Mouse (Mus musculus) adrenal gland, postnatal 36 days (tissue): Measurements from ENCODE around the gene Gamt. TPM values are rescaled to one million over a fixed set of nuclear protein-coding genes. Genes with fewer than 3 reads are reported as not detected.
"Not testable (repeated sequence)": the region's sequence is repeated elsewhere in the genome, so short reads cannot be mapped to it uniquely, and the experiment has no call there.

Experiments used
- DNase-seq, 2 experiments: peaks; one replicate each; pipeline ENCODE4 v3.0.0; 2021; ENCODE audit warnings: mixed read lengths in 1 of 2
- total RNA-seq, 2 experiments: library from RNA; stranded (reverse); gene quantifications; 2 replicates each; pipeline ENCODE4 v1.2.3; 2021

Gamt gene
- total RNA-seq, 2 experiments from 2014 or later, result 195 to 311 TPM

DNA sequence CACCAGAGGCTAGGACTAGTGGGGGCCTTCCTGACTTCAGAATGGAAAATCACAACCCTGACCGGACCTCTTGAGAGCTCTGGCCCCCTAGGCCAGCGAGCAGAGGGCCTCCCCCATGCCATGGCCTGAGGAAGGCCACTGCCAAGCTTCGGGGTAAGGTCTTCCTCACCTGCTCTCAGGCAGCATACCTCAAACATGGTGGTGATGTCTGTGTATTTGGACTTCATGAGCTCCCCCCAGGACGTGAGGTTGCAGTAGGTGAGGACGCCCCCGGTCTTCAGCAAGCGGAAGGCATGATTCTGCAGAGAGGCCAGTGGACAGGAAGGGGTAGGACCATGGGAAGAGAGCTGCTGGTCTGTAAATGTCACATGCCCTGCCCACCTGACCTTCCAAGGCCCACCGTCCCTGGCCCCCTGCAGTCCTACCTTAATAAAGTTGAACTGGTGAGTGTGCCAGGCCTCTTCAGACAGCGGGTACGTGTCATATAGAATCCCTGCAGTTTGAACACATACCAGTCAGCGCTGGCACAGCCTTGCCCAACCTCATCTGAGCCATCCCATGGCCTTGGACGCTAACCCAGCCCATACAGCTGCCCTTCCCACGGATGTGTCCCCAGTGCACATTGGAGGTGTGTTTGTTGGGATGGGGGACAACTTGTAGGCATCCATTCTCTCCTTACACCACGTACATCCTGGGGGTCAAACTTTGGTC lies 1.9 kb downstream of the Gamt start:
- peak; percentile 72 for DNase-seq

DNA sequence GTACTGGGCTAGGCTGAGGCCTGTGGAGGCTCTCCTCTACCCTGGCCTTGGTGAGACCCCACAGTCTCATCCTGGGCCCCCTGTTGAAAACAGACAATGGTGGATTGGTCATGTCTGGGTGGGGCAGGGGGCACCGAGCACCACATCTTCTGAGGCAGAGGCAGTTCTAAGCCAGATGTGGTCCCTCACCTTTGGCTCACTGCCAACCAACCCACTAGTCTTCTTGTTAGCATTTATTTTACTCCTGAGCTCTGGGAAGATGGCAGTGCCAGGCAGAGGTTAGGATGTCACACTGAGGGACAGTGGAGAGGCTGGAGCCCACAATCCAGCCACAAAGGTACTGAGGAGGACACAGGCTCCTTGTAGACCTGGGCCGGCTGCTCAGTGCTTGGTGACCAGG lies 2.9 kb downstream of the Gamt start:
- DNase-seq, result no peak

DNA sequence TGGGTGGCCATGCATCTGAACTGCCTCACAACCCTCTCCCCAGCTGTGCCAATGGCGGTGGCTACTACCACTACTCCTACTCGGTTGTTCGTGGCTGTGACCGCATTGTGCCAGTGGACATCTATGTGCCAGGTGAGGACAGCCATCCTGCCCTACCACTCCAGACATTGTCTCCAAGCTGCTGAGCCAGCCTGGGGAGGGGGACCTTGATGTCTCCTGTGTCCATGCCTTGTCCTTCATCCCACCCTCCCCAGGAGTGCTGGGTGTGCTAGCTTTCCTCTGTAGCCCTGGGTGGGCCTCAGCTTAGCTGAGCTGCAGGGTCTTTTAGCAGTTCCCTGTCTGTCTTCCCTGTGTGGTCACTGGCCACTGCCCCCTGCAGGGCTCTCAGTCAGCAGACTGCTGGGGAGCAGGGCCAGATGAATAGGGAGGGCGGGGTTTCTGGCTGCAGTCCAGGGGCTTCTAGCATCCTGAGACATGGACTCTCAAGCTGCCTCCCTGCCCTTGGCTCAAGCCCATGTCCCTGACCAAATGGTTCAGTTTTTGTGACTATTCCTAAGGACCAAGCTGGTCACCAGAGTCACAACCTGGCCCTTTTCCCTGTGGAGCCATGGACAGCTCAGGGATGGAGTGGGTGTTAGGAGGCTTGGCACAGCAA lies 4.8 kb downstream of the Gamt start:
- DNase-seq, result peak; percentile 85 to 88

DNA sequence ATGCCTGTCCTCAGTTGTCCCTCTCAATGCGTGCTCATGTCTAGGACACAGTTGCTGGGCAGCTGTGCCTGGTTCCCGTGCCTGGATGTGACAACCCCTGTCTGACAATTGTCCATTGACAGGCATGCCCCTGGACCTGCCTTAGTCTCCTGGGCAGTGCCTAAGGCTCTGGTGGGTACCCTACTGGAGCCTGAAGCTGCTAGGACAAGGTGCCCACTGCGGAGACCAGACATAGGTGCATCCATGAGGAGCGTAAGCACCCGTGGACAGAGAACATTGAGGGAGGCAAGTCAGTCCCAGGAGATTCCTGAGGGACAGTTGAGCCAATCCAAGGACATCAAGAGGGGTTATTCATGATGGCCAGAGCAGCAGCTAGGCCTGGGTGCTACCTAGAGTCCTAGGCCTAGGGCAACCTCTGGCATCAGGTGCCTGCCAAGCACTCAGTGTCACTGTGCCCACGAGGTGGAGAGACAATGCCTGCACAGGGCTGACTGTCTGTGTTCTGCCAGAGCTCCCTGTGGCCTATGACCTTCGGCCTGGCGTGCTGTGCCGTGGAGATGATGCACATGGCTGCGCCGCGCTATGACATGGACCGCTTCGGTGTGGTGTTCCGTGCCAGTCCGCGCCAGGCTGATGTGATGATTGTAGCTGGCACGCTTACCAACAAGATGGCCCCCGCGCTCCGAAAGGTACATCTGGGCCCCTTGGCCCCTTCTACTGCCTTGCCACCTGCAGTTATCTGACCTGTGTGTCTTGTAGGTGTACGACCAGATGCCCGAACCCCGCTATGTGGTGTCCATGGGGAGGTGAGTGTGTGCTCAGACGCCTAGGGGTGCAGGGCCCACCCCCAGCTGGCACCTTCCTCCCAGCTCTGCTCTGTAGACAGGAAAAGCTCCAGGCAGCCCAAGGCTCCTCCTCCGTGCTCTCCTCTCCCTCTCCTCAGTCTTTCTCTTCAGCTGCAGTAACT lies 6.2 kb downstream of the Gamt start:
- no peak for DNase-seq

DNA sequence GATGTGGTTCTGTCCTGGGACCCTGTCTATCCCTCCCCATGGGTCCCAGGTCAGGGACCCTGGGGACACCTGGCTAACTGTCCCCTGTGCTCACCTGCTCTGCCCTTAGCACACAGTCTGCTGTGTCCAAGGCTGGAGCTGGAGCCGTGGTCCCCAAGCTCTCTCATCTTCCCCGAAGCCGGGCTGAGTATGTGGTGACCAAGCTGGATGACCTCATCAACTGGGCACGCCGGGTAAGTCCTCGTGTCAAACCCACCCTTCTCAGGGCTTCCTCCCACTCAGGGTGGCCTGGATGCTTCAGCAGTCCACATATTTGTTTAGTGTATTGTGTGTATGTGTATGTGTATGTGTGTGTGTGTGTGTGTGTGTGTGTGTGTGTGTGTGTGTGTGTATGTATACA lies 7.3 kb downstream of the Gamt start:
- DNase-seq, result no peak

DNA sequence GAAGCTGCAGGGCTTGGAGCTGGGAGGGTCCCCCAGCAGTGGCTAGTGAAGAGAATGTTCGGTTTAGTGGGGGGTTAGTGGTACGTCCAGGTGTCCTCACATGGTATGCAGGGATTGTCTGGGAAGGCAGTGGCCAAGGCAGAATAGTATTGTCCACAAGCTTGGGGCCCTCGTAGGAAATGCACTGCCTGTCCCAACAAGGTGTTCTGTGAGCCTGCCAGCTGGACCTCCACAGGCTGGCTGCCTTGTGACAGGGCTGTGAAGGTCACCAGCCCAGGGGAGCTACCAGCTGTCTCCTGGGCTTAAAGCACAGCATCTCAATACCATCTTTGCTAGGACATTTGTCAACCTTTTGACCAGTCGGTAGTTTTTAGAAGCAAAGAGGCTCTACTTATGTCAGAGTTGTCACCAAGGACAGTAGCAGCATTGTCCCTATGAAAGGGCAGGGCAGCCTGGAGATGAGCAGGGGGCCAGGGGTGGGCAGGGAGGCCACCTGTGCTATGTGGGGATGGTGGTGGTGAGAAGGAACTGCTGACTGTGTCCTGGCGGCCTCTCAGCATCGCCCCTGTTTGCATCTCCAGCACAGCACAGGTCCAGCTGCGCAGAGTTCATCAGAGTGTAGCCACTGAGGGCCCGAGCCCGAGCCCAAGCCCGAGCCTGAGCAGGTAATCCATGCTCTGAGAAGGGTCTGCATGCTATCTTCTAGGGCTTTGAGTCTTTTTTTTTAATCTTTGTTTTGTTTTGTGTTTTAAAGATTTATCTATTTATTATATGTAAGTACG lies 8.1 kb downstream of the Gamt start:
- no peak for DNase-seq

DNA sequence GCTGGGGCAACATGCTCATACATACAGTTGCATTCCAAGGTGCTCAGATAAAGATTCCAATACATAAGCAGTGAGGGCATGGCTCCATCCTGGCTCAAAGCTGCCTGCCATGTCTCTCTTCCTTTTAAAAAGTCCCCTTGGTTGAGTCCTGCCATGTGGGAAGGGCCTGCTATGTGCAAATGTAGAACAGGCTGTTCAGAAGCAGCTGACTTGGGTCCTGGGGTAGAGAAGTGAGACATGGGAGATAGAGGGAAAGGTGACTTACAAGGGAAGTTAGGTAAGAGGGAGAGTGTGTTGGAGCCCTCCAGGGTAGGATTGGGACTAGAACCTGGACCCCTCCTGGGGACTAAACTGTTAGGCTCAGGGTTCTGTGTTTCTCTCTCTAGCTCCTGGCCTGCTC lies 8.8 kb downstream of the Gamt start:
- no peak for DNase-seq

DNA sequence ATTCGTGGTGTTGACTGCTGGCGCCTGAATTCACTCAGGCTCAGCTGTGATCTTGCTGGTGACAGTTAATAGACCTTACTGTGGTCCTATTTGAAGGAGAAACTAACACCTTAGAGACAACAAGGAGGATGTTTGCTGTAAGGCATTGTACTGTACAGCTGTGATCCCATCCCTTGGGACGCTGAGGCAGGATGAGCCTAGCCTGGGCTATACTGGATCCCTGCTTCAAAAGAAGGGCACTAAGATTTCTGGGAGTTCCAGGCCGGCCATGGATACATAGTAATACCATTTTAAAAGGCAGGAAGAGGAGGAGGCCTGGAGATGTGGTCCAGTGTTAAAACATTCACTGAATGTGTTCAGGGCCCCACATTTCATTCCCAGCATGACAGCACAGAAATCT lies 10.2 kb downstream of the Gamt start:
- no peak for DNase-seq

DNA sequence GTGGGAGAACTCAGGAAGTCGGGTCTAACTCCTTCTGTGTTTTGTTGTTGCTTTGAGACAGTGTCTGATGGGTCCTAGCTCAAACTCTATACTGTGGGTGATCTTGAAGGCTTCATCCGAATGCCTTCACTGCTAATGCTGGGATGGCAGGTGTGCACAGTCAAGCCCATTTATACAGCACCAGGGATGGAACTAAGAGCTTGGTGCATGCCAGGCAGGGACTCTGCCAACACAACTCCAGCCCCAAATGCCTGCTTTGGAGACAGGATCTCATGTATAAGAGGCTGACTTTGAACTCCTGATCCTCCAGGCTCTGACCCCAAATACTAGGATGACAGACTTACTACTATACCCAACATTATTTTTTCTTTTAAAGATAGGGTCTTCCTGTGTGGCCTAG lies 10.8 kb downstream of the Gamt start:
- DNase-seq, result no peak

DNA sequence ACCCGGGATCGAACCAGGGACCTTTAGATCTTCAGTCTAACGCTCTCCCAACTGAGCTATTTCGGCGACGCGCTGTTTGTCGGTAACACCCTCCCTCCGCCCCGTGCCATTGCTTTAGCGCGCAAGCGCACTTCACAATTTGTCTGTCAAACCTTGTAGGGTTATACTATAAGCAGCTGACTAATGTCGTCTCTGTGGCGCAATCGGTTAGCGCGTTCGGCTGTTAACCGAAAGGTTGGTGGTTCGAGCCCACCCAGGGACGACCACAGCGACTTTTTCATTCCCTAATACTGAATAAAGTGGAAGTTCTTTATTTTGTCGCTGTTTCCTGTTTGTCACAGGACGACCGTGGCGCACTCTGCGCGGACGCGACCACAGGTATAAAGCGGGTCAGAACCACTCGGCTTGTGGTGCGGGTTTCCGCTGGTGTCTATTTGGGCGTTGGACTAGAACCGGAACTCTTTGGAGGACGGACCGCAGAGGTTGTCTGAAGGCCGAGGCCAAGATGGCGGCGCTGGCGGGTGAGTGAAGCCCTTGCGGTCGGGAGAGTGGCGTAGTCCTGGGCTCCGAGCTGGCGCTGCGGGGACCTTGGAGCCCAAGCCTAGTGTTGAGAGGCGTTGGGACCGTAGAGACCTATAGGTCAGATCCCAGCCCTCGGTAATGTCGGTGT lies 11.7 kb downstream of the Gamt start, which contains the start of gene Ndufs7:
Ndufs7 (plus strand) TSS at position 151 of the 670 bp plus-strand sequence.
- DNase-seq, result peak; percentile 89 to 91

DNA sequence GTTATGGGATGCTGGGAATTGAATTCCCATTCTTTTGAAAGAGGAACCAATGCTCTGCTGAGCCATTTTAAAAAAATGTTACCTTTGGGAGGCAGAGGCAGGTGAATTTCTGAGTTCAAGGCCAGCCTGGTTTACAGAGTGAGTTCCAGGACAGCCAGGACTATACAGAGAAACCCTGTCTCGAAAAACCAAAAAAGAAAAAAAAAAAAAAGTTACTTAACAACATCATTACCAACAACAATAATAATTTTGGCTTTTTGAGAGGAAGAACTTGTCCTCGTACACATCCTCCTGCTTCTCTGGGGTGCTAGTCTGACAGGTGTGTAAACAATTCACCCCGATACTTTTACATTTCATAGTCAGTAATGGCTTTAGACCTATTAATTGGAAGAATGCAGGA lies 12.4 kb downstream of the Gamt start:
- DNase-seq, result not testable (repeated sequence)

DNA sequence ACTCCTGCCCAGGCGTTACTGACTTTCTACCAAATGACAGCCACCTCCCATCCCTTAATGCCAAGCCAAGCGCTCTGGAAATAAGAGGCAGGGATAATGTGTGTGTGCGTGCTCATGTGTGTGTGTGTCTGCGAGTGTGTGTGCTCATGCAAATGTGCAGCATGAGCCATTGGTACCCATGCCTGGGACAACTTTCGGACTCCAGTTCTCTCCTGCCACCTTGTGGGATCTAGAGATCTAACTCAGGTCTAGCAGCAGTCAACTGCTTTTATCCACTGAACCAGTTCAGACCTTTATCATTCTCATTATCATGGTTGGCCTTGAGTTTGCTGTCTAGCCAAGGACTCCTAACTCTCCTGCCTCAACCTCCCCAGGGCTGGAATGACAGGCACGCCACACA lies 13.0 kb downstream of the Gamt start:
- no peak for DNase-seq

DNA sequence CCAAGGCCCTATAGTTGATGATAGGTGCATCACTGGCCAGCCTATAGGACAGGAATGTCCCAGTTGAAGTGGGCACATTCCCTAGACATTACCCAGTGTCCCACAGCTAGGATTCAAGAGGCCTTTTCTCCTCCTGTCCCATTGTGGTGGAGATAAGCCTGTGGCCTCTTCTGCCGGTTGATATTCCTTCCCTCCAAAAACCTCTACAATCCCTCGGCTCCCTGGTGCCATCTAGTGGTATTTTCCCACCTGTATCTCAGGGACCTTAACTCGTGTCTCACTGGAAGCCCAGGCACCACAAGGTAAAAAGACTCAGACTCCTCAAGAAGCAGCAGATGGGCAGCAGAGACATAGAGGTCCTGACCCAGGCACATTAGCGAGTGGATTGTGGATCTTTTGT lies 15.2 kb downstream of the Gamt start:
- peak; percentile 81 to 88 for DNase-seq

DNA sequence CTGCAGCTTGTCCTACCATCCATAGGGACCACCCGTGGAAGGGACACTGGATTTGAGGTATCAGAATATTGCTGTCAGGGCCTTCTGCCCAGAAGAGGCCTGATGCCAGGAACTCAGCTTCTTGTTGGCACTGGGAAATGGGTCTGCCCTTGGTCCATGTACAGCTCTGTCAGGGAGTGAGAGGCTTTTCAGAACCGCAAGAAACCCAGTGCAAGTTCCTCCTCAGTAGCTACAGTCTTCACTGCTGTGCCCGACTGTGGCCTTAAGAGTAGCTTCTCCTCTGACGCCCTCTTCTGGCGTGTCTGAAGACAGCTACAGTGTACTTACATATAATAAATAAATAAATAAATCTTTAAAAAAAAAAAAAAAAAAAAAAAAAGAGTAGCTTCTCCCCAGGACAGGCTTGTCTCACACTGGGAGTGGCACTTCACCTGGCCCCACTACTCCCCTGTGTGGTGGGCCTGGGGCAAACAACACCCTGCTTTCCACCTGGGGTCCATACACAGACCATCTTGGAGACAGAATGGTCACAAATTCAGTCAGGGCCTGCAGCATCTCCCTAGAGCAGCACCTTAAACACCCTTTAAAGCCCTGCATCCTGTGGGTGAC lies 15.9 kb downstream of the Gamt start:
- peak in 1 of 2 experiments; percentile 40 for DNase-seq

DNA sequence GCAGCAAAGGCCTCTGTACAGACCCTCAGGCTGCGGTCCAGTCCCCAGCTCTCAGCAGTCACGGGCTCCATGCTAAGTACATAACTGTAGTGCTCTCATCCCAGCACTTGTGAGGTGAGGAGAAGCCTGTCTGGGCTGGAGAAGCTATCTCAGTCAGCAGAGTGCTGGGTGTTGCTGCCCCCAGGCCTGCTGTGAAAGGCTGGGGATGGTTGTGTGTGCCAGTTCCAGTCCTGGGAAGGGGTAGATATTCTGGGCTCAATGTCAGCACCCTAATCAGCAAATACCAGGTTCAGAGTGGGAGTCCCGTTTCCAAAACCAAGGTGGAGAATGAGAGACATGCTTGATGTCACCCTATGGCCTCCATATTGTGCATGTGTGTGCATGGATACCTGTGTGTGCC lies 18.2 kb downstream of the Gamt start:
- no peak for DNase-seq

DNA sequence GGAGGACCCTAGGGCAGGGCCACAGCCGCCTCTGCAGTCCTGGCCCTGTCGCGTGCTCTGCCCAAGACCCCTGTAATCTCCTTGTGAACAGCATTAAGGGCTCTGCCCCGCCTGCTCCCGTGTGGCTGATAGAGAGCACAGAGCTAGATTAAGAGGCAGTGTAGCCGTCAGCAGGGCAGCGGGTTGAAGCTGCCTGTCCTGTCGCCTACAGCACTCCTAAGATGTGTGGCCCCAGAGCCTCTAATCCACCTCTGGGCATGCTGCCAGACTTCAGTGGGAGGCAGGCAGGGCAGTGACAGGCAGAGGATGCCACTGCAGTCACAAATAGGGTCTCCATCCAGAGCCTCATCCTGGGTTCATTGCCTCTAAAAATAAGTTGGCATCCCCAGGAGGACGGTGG lies 18.7 kb downstream of the Gamt start:
- DNase-seq, result no peak

DNA sequence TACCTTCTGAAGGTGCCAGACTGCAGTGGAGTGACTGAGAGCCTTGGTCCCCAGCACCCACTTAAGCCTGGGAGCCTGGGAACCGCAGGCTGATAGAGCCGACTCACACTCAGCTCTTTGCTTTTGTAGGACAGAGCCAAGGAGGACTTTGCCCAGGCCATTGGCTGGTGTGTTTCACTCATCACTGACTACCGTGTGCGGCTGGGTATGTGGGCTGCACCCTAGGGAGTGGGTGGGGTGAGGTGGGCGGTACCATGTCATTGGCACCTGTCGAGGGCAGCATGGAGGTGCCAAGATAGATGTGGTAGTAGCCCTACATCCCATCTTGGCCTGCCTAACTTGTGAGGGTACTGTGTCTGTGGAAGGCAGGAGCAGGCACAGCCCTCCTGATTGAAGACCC lies 21.0 kb downstream of the Gamt start:
- no peak for DNase-seq

DNA sequence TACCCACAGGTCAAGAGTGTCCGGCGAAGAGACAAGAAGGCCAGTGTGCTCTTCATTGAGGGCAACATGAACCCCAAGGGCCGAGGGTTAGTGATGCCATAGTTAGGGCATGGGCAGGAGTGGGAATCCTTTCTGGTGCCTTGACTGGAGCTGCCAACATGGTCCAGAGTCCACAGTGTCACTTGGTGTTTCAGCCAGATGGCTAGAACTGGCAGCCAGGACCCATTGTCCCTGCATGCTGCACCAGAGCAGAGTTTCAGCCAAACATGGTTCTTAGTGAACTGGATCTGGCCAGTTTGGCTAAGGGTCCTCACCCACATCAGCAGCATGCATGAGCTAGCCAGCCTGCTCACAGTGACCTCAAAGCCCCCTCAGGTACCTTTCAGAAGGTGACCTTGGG lies 22.5 kb downstream of the Gamt start:
- DNase-seq, result no peak

DNA sequence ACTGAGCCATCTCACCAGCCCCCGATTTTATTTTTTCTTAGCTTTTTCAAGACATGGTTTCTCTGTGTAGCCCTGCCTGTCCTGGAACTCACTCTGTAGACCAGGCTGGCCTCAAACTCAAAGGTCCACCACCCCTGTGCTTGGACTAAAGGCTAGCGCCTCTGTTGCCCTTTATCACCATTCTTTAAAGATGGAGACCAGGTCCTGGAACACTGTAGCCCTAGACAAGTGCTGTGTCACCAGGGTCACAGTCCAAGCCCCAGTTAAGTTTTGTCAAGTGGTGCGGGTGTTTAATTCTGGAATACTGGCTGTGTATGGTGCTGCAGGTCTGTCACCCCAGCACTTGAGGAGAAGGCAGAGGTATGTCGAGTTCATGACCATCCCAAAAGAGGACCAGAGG lies 23.8 kb downstream of the Gamt start:
- no peak for DNase-seq

DNA sequence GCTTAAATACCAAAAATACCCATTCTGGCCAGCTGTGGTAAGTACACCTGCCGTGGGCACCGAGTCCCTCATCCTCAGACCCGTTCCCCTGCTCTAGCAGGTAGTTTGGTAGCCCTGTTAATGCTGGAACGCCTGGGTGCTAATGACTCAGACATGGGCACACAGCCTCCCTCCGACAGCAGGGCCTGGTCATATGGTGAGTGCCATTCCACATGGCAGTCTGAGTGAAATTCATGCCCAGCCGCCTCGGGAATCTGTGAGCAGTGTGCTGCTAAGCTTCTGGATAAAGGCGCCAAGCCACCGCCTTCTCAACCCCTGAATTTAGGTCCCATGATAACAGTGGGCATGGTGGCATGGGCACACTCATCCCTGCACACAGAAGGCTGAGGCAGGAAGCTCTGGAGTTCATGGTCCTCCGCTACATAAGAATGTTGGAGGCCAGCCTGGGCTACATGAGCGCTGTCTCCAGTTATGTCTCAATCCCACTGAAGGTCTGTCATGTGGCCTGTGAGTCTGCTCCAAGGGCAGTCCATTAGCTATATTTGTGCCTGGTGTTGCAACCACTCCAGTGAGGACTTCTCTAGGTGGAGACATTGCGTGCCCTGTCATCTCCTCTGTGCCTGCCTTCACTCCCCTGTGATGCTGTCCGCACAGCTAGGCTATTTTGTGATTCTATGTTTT lies 24.5 kb downstream of the Gamt start:
- no peak for DNase-seq
